ENCODE assay signal across 13 mouse cellular contexts in genomic region chr1:63181480-63181879, GRCm38 (mm10). TPM values are rescaled to one million over a fixed set of nuclear protein-coding genes. Genes with fewer than 3 reads are reported as not detected.
DNase-seq lines count a peak whose midpoint lies in the region; ATAC-seq lines count a peak whose summit lies in the region.
"Had no signal": no experiment of that assay in that cellular context is flagged by ENCODE, and none has a peak within 500 bp of the region (broad histone marks: within the 10 kb centered on the region; RNA-seq: fewer than 3 reads in every experiment).

No protein-coding gene starts in this region.

- H3K9me3 ChIP-seq in forebrain, embryonic 11.5 days (ENCODE audit: control insufficient read depth, low read length): no peaks in the 10 kb centered on the region
- no peaks in the 10 kb centered on the region for H3K9me3 ChIP-seq in forebrain, embryonic 16.5 days (ENCODE audit: control insufficient read depth, low read length)
- H3K9me3 ChIP-seq in kidney, embryonic 14.5 days (ENCODE audit: control insufficient read depth, low read length): no peaks in the 10 kb centered on the region
- no peaks in the 10 kb centered on the region for H3K9me3 ChIP-seq in embryonic facial prominence, embryonic 13.5 days
- no peaks in the 10 kb centered on the region for H3K9me3 ChIP-seq in hindbrain, embryonic 14.5 days (ENCODE audit: control insufficient read depth, low read length)
- H3K9me3 ChIP-seq: embryonic facial prominence, embryonic 12.5 days; limb, embryonic 12.5 days; liver, embryonic 13.5 days; lung, embryonic 15.5 days had no signal

- H3K9ac ChIP-seq in forebrain, embryonic 11.5 days (ENCODE audit: low read length): no peak overlapping the region
- H3K9ac ChIP-seq in forebrain, embryonic 16.5 days (replicated peaks; ENCODE audit: low read depth, low read length): no peak overlapping the region
- no peak overlapping the region for H3K9ac ChIP-seq in kidney, embryonic 14.5 days (ENCODE audit: low read depth, low read length)
- no peak overlapping the region for H3K9ac ChIP-seq in embryonic facial prominence, embryonic 13.5 days
- no peak overlapping the region for H3K9ac ChIP-seq in hindbrain, embryonic 14.5 days
- H3K9ac ChIP-seq: embryonic facial prominence, embryonic 12.5 days; limb, embryonic 12.5 days; liver, embryonic 13.5 days; lung, embryonic 15.5 days had no signal

- H3K4me3 ChIP-seq in forebrain, embryonic 11.5 days (ENCODE audit: low read depth, low read length): no peak overlapping the region
- no peak overlapping the region for H3K4me3 ChIP-seq in forebrain, embryonic 16.5 days (replicated peaks; ENCODE audit: low read length)
- no peak overlapping the region for H3K4me3 ChIP-seq in kidney, embryonic 14.5 days (ENCODE audit: low read length)
- no peak overlapping the region for H3K4me3 ChIP-seq in embryonic facial prominence, embryonic 13.5 days
- no peak overlapping the region for H3K4me3 ChIP-seq in hindbrain, embryonic 14.5 days (replicated peaks; ENCODE audit: low read length)
- H3K4me3 ChIP-seq: embryonic facial prominence, embryonic 12.5 days; limb, embryonic 12.5 days; liver, embryonic 13.5 days; lung, embryonic 15.5 days had no signal

- ATAC-seq in forebrain, embryonic 11.5 days (replicated peaks; ENCODE audit: low FRiP score): peak; percentile 19; the same call in 1 of the 2 replicates
- no peak for ATAC-seq in forebrain, embryonic 16.5 days
- peak; percentile 5; the same call in 1 of the 2 replicates for ATAC-seq in kidney, embryonic 14.5 days (ENCODE audit: low FRiP score, low TSS enrichment)
- ATAC-seq in embryonic facial prominence, embryonic 13.5 days (ENCODE audit: insufficient number of reproducible peaks, insufficient read depth, low FRiP score, low TSS enrichment, low read depth): no peak
- ATAC-seq in hindbrain, embryonic 14.5 days (ENCODE audit: low FRiP score): peak; percentile 1; the same call in 1 of the 2 replicates

- DNase-seq in forebrain, embryonic 11.5 days (ENCODE audit: low spot score): no peak
- DNase-seq in kidney, postnatal 14 days: no peak
- DNase-seq in hindbrain, embryonic 14.5 days (ENCODE audit: low spot score): no peak
- no peak for DNase-seq in lung, postnatal 4 days

- peaks cover 3% of the 10 kb centered on the region; the same call in 1 of the 2 replicates for H3K36me3 ChIP-seq in forebrain, embryonic 11.5 days (ENCODE audit: control insufficient read depth, insufficient read depth, low read length)
- peaks cover 6% of the 10 kb centered on the region for H3K36me3 ChIP-seq in forebrain, embryonic 16.5 days (ENCODE audit: control insufficient read depth, insufficient read depth)
- H3K36me3 ChIP-seq in kidney, embryonic 14.5 days (ENCODE audit: control insufficient read depth, insufficient read depth, low read length): peaks cover 35% of the 10 kb centered on the region
- H3K36me3 ChIP-seq in embryonic facial prominence, embryonic 13.5 days: peaks cover 31% of the 10 kb centered on the region
- H3K36me3 ChIP-seq in hindbrain, embryonic 14.5 days (replicated peaks; ENCODE audit: control insufficient read depth, insufficient read depth): peaks cover 29% of the 10 kb centered on the region

- 97% methylated on average over 1 of the region's 1 CpGs for WGBS in forebrain, embryonic 11.5 days
- WGBS in forebrain, embryonic 16.5 days: 100% methylated on average over 1 of the region's 1 CpGs
- 100% methylated on average over 1 of the region's 1 CpGs for WGBS in kidney, embryonic 14.5 days
- WGBS in embryonic facial prominence, embryonic 13.5 days: 95% methylated on average over 1 of the region's 1 CpGs
- 100% methylated on average over 1 of the region's 1 CpGs for WGBS in hindbrain, embryonic 14.5 days

- no peak overlapping the region for H3K4me2 ChIP-seq in forebrain, embryonic 11.5 days (ENCODE audit: low read depth, low read length, severe bottlenecking)
- no peak overlapping the region for H3K4me2 ChIP-seq in forebrain, embryonic 16.5 days (ENCODE audit: low read length)
- no peak overlapping the region for H3K4me2 ChIP-seq in kidney, embryonic 14.5 days (replicated peaks; ENCODE audit: low read depth, low read length)
- H3K4me2 ChIP-seq in embryonic facial prominence, embryonic 13.5 days: no peak overlapping the region
- no peak overlapping the region for H3K4me2 ChIP-seq in hindbrain, embryonic 14.5 days (replicated peaks)
- H3K4me2 ChIP-seq: embryonic facial prominence, embryonic 12.5 days; limb, embryonic 12.5 days; liver, embryonic 13.5 days; lung, embryonic 15.5 days had no signal

- no peak overlapping the region for H3K27ac ChIP-seq in forebrain, embryonic 11.5 days (ENCODE audit: low read depth, low read length)
- no peak overlapping the region for H3K27ac ChIP-seq in forebrain, embryonic 16.5 days (ENCODE audit: low read length)
- no peak overlapping the region for H3K27ac ChIP-seq in kidney, embryonic 14.5 days (ENCODE audit: low read depth, low read length)
- peak overlapping the region; percentile 22; the same call in 1 of the 2 replicates for H3K27ac ChIP-seq in embryonic facial prominence, embryonic 13.5 days
- peak overlapping the region; percentile 52; the same call in 1 of the 2 replicates for H3K27ac ChIP-seq in hindbrain, embryonic 14.5 days
- H3K27ac ChIP-seq: embryonic facial prominence, embryonic 12.5 days; limb, embryonic 12.5 days; lung, embryonic 15.5 days had no signal

- H3K27me3 ChIP-seq in forebrain, embryonic 11.5 days (ENCODE audit: control insufficient read depth, insufficient read depth, low read length): no peaks in the 10 kb centered on the region
- H3K27me3 ChIP-seq in forebrain, embryonic 16.5 days (replicated peaks; ENCODE audit: control insufficient read depth, insufficient read depth, low read length): no peaks in the 10 kb centered on the region
- no peaks in the 10 kb centered on the region for H3K27me3 ChIP-seq in kidney, embryonic 14.5 days (ENCODE audit: control insufficient read depth, insufficient read depth, low read length)
- no peaks in the 10 kb centered on the region for H3K27me3 ChIP-seq in embryonic facial prominence, embryonic 13.5 days
- no peaks in the 10 kb centered on the region for H3K27me3 ChIP-seq in hindbrain, embryonic 14.5 days (ENCODE audit: control insufficient read depth, insufficient read depth, low read length)
- H3K27me3 ChIP-seq: embryonic facial prominence, embryonic 12.5 days; limb, embryonic 12.5 days; liver, embryonic 13.5 days; lung, embryonic 15.5 days had no signal

- H3K4me1 ChIP-seq in forebrain, embryonic 11.5 days (replicated peaks; ENCODE audit: control insufficient read depth, insufficient read depth, low read length): peaks cover 8% of the 10 kb centered on the region
- peaks cover 15% of the 10 kb centered on the region for H3K4me1 ChIP-seq in forebrain, embryonic 16.5 days (replicated peaks; ENCODE audit: control insufficient read depth, insufficient read depth, low read length)
- peaks cover 6% of the 10 kb centered on the region for H3K4me1 ChIP-seq in kidney, embryonic 14.5 days (ENCODE audit: control insufficient read depth, insufficient read depth, low read length)
- H3K4me1 ChIP-seq in embryonic facial prominence, embryonic 13.5 days: peaks cover 12% of the 10 kb centered on the region
- peaks cover 10% of the 10 kb centered on the region for H3K4me1 ChIP-seq in hindbrain, embryonic 14.5 days (replicated peaks; ENCODE audit: control insufficient read depth, insufficient read depth, low read length)

RNA-seq across cellular contexts. Expression of gene Ndufs1, which starts 4.8 kb away (rescaled TPM):
- polyA plus RNA-seq in forebrain, embryonic 11.5 days (2014; fragmentation: Nextera tagmentation; extraction: Ambion mirVana): 136 and 137 TPM in 2 replicates
- 125 and 128 TPM in 2 replicates for polyA plus RNA-seq in forebrain, embryonic 16.5 days (2015; fragmentation: Nextera tagmentation; extraction: Ambion mirVana)
- 113 and 147 TPM in 2 replicates for polyA plus RNA-seq in kidney, embryonic 14.5 days (2014; fragmentation: Nextera tagmentation; extraction: Ambion mirVana)
- 124 and 125 TPM in 2 replicates for polyA plus RNA-seq in embryonic facial prominence, embryonic 13.5 days (2015; fragmentation: Nextera tagmentation; extraction: Ambion mirVana)
- 153 and 159 TPM in 2 replicates for polyA plus RNA-seq in hindbrain, embryonic 14.5 days (2014; fragmentation: Nextera tagmentation; extraction: Ambion mirVana)

RNA-seq across cellular contexts. Expression of gene Eef1b2, which starts 4.9 kb away (rescaled TPM):
- polyA plus RNA-seq in forebrain, embryonic 11.5 days (2014; fragmentation: Nextera tagmentation; extraction: Ambion mirVana): 502 and 538 TPM in 2 replicates
- 423 and 472 TPM in 2 replicates for polyA plus RNA-seq in forebrain, embryonic 16.5 days (2015; fragmentation: Nextera tagmentation; extraction: Ambion mirVana)
- 691 and 852 TPM in 2 replicates for polyA plus RNA-seq in kidney, embryonic 14.5 days (2014; fragmentation: Nextera tagmentation; extraction: Ambion mirVana)
- polyA plus RNA-seq in embryonic facial prominence, embryonic 13.5 days (2015; fragmentation: Nextera tagmentation; extraction: Ambion mirVana): 645 and 705 TPM in 2 replicates
- polyA plus RNA-seq in hindbrain, embryonic 14.5 days (2014; fragmentation: Nextera tagmentation; extraction: Ambion mirVana): 487 and 490 TPM in 2 replicates

RNA-seq across cellular contexts. Expression of gene Gpr1, which starts 32.9 kb away (rescaled TPM):
- 0.35 TPM in 1 of 2 replicates, not detected in the other for polyA plus RNA-seq in forebrain, embryonic 11.5 days (2014; fragmentation: Nextera tagmentation; extraction: Ambion mirVana)
- polyA plus RNA-seq in forebrain, embryonic 16.5 days (2015; fragmentation: Nextera tagmentation; extraction: Ambion mirVana): 0.36 and 0.56 TPM in 2 replicates
- polyA plus RNA-seq in kidney, embryonic 14.5 days (2014; fragmentation: Nextera tagmentation; extraction: Ambion mirVana): 0.10 and 0.28 TPM in 2 replicates
- polyA plus RNA-seq in embryonic facial prominence, embryonic 13.5 days (2015; fragmentation: Nextera tagmentation; extraction: Ambion mirVana): 0.14 TPM in 1 of 2 replicates, not detected in the other
- polyA plus RNA-seq in hindbrain, embryonic 14.5 days (2014; fragmentation: Nextera tagmentation; extraction: Ambion mirVana): 0.35 and 0.63 TPM in 2 replicates
- polyA plus RNA-seq: C2C12; liver, embryonic 13.5 days; lung, embryonic 15.5 days; small intestine, adult 2 months had no signal

Comparison
In these comparisons a context has a peak if more than half of its experiments do, and no peak if none do; other contexts are left out.
1. ATAC-seq: peak in forebrain, embryonic 11.5 days (single experiment), kidney, embryonic 14.5 days (single experiment) and hindbrain, embryonic 14.5 days (single experiment); none in forebrain, embryonic 16.5 days (single experiment) and embryonic facial prominence, embryonic 13.5 days (single experiment).
2. H3K27ac ChIP-seq: peak in embryonic facial prominence, embryonic 13.5 days (single experiment) and hindbrain, embryonic 14.5 days (single experiment); none in forebrain, embryonic 11.5 days (single experiment), forebrain, embryonic 16.5 days (single experiment) and kidney, embryonic 14.5 days (single experiment).